ENCODE assay signal across 12 mouse cellular contexts in genomic region chr17:49642889-49643490, GRCm38 (mm10). TPM values are rescaled to one million over a fixed set of nuclear protein-coding genes. Genes with fewer than 3 reads are reported as not detected.
A peak's percentile ranks its signal among the peaks of the same experiment; 100 is the strongest.
DNase-seq lines count a peak whose midpoint lies in the region; ATAC-seq and TF ChIP-seq lines count a peak whose summit lies in the region.
"Had no signal": no experiment of that assay in that cellular context is flagged by ENCODE, and none has a peak within 500 bp of the region (broad histone marks: within the 10 kb centered on the region; RNA-seq: fewer than 3 reads in every experiment).

No protein-coding gene starts in this region.

- no peak overlapping the region for H3K27ac ChIP-seq in gastrocnemius, adult 2 months
- no peak overlapping the region for H3K27ac ChIP-seq in hindbrain, embryonic 11.5 days (ENCODE audit: low read depth, low read length)
- H3K27ac ChIP-seq: liver, embryonic 14.5 days; neural tube, embryonic 15.5 days had no signal

- no peaks in the 10 kb centered on the region for H3K9me3 ChIP-seq in hindbrain, embryonic 11.5 days (ENCODE audit: control insufficient read depth, low read length)
- H3K9me3 ChIP-seq: neural tube, embryonic 15.5 days had no signal

- H3K27me3 ChIP-seq in hindbrain, embryonic 11.5 days (ENCODE audit: control insufficient read depth, insufficient read depth, low read length), result no peaks in the 10 kb centered on the region
- H3K27me3 ChIP-seq: neural tube, embryonic 15.5 days had no signal

- no peak overlapping the region for H3K4me3 ChIP-seq in gastrocnemius, adult 2 months
- no peak overlapping the region for H3K4me3 ChIP-seq in hindbrain, embryonic 11.5 days (ENCODE audit: low read depth, low read length)
- H3K4me3 ChIP-seq: neural tube, embryonic 15.5 days had no signal

- ATAC-seq in activated CD4-positive, CD25-positive, alpha-beta regulatory T cell, adult 4 months, result no peak
- no peak for ATAC-seq in monocyte, adult 5-6 weeks (replicated peaks; ENCODE audit: insufficient number of reproducible peaks, low FRiP score, low TSS enrichment, poor library complexity, severe bottlenecking)
- ATAC-seq in hindbrain, embryonic 11.5 days (ENCODE audit: low FRiP score), result no peak

- no peak overlapping the region for H3K9ac ChIP-seq in hindbrain, embryonic 11.5 days (ENCODE audit: low read depth, low read length)
- H3K9ac ChIP-seq: liver, embryonic 14.5 days; neural tube, embryonic 15.5 days had no signal

- 87% methylated on average over 11 of the region's 11 CpGs for WGBS in hindbrain, embryonic 11.5 days

- no peak for DNase-seq in gastrocnemius, adult 2 months
- DNase-seq in gastrocnemius, postnatal 14 days, result no peak
- DNase-seq in A20 (ENCODE audit: low read depth, low spot score), result peak; percentile 25
- DNase-seq in cerebellum, adult 9-10 months, result peak; percentile 63
- peak; percentile 22 to 31 for DNase-seq in left cerebral cortex, adult 8-10 months (ENCODE audit: low spot score in 2 of 2)
- DNase-seq in hindbrain, embryonic 11.5 days (ENCODE audit: low spot score), result no peak
- DNase-seq: gastrocnemius, postnatal 25 days; thymus, postnatal 36 days had no signal

- intact Hi-C loops in gastrocnemius, adult 2 months (cut with DNase I), result no loop called here
- intact Hi-C loops in gastrocnemius, postnatal 14 days (cut with DNase I; ENCODE audit: low total_unique reads), result no loop called here

- peak; percentile 32; the same call in 1 of the 2 replicates for TF ChIP-seq CTCF in gastrocnemius, adult 2 months (IDR thresholded peaks at IDR 0.05)

- no peaks in the 10 kb centered on the region for H3K36me3 ChIP-seq in hindbrain, embryonic 11.5 days (ENCODE audit: control insufficient read depth, insufficient read depth, low read length)
- H3K36me3 ChIP-seq: neural tube, embryonic 15.5 days had no signal

- H3K4me2 ChIP-seq in hindbrain, embryonic 11.5 days (replicated peaks; ENCODE audit: low read depth, low read length), result no peak overlapping the region
- H3K4me2 ChIP-seq: neural tube, embryonic 15.5 days had no signal

- no peaks in the 10 kb centered on the region for H3K4me1 ChIP-seq in hindbrain, embryonic 11.5 days (replicated peaks; ENCODE audit: control insufficient read depth, insufficient read depth, low read length)
- H3K4me1 ChIP-seq: neural tube, embryonic 15.5 days had no signal

RNA-seq across cellular contexts. Expression of gene Kif6, which starts 28.1 kb away (rescaled TPM):
- not detected for total RNA-seq in gastrocnemius, adult 2 months (2021)
- not detected for total RNA-seq in gastrocnemius, postnatal 14 days (2021)
- total RNA-seq in left cerebral cortex, adult 8-10 months (2022), result 1 to 10 TPM; 3.8 to 5.6 (median 4.3) TPM
- polyA plus RNA-seq in activated CD4-positive, CD25-positive, alpha-beta regulatory T cell, adult 4 months (2017; shearing (Covaris generic)), result not detected
- not detected in 3 replicates for total RNA-seq in monocyte, adult 5-6 weeks (2017)
- polyA plus RNA-seq in hindbrain, embryonic 11.5 days (2014; fragmentation: Nextera tagmentation; extraction: Ambion mirVana), result 3.1 and 3.6 TPM in 2 replicates

Comparison
In these comparisons a context has a peak if more than half of its experiments do, and no peak if none do; other contexts are left out.
1. DNase-seq: peak in A20 (single experiment), cerebellum, adult 9-10 months (single experiment) and left cerebral cortex, adult 8-10 months (2 of 2); none in gastrocnemius, adult 2 months (single experiment), gastrocnemius, postnatal 14 days (single experiment) and hindbrain, embryonic 11.5 days (single experiment).